Mouse (Mus musculus) neural tube, embryonic 14.5 days (tissue): Measurements from ENCODE around the gene Ehd4. TPM values are rescaled to one million over a fixed set of nuclear protein-coding genes. Genes with fewer than 3 reads are reported as not detected.

Experiments
- ATAC-seq: fragments of 200-750 bp; cut with Nextera tagmentation; 2 replicates; pipeline ENCODE4 v1.8.0; 2017; ENCODE audit warnings: low read depth, mild to moderate bottlenecking, moderate TSS enrichment, moderate library complexity
- H3K27ac ChIP-seq: fragments of 300-500 bp; sonication (generic); 2 replicates; pipeline ENCODE4 v1.5.1; 2014; ENCODE audit warnings: low read depth, mild to moderate bottlenecking, control low read depth, low read length, moderate library complexity, mixed read lengths
- H3K27me3 ChIP-seq: fragments of 300-500 bp; sonication (generic); 2 replicates; pipeline ENCODE4 v1.6.1; 2014; ENCODE audit warnings: low read length; ENCODE audit not compliant: control insufficient read depth, insufficient read depth
- H3K36me3 ChIP-seq: fragments of 300-500 bp; sonication (generic); 2 replicates; pipeline ENCODE4 v1.6.1; 2014; ENCODE audit warnings: low read length, mixed read lengths; ENCODE audit not compliant: control insufficient read depth, insufficient read depth
- H3K4me1 ChIP-seq: fragments of 300-500 bp; sonication (generic); 2 replicates; pipeline ENCODE4 v1.6.1; 2014; ENCODE audit warnings: low read length; ENCODE audit not compliant: control insufficient read depth, insufficient read depth
- H3K4me2 ChIP-seq: fragments of 300-500 bp; sonication (generic); 2 replicates; pipeline ENCODE4 v1.6.1; 2014; ENCODE audit warnings: mild to moderate bottlenecking, low read depth, low read length, control low read depth
- H3K4me3 ChIP-seq: fragments of 300-500 bp; sonication (generic); 2 replicates; pipeline ENCODE4 v1.5.1; 2014; ENCODE audit warnings: low read depth, low read length, control low read depth, mixed read lengths
- H3K9ac ChIP-seq: fragments of 300-500 bp; sonication (generic); replicated peaks from 2 replicates; pipeline ENCODE4 v1.6.1; 2014; ENCODE audit warnings: low read depth, mild to moderate bottlenecking, control low read depth, low read length, mixed read lengths
- H3K9me3 ChIP-seq: fragments of 300-500 bp; sonication (generic); 2 replicates; pipeline ENCODE4 v1.6.1; 2016; ENCODE audit warnings: low read length; ENCODE audit not compliant: control insufficient read depth
- WGBS: fragments of 180-500 bp; shearing (Covaris S2); extraction: QIAGEN DNeasy Blood & Tissue Kit; methylation state at CpG from one replicate; pipeline ENCODE4 v1.1.7; 2014; 5-methylcytosine and 5-hydroxymethylcytosine counted together
- polyA plus RNA-seq: library from polyadenylated mRNA; unstranded; fragments of >200 nt; fragmentation: Nextera tagmentation; extraction: Ambion mirVana; gene quantifications from 2 replicates; pipeline ENCODE4 v1.2.1, GENCODE M21; 2014

Ehd4 gene
- polyA plus RNA-seq, 1 experiment from 2014 or later: 8.2 TPM

DNA sequence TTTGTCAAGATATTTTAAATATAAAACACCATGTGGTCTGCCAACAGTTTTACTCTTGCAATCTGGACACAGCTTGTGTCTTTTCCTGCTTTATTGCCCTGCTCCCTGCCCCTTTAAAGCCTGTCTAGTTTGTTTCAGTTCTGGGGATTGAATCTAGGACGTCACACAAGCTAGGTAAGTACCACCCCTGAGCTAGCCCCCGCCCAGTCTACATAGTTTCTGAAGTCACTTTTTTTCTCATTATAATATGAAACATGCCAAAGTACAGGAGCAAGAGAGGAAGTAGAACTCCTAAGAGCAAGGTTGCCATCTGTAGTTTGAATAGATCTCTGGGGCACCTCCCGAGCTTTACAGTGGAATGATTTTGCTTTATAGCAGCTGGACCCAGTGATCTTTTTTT lies 3.8 kb downstream of the Ehd4 start:
- Histone ChIP-seq H3K27ac (no peak overlapping the region), H3K9me3 (no peaks in the 10 kb centered on the region), H3K9ac (no peak overlapping the region), H3K4me2 (no peak overlapping the region), H3K36me3 (no peaks in the 10 kb centered on the region), H3K4me1 (no peaks in the 10 kb centered on the region), H3K4me3 (no peak overlapping the region), H3K27me3 (0 out of 2 replicates have a peak, but pooled peaks cover 3% of the 10 kb centered on the region)
- 69% methylated on average over 3 of the region's 3 CpGs for WGBS
- ATAC-seq: no peak

- no peak overlapping the region for H3K4me3 ChIP-seq
- 92% methylated on average over 7 of the region's 7 CpGs for WGBS
- no peaks in the 10 kb centered on the region for H3K4me1 ChIP-seq
- no peaks in the 10 kb centered on the region for H3K9me3 ChIP-seq
- H3K27ac ChIP-seq: no peak overlapping the region
- H3K36me3 ChIP-seq: no peaks in the 10 kb centered on the region
- no peak overlapping the region for H3K4me2 ChIP-seq
- 0 out of 2 replicates have a peak, but pooled peaks cover 3% of the 10 kb centered on the region for H3K27me3 ChIP-seq
- no peak overlapping the region for H3K9ac ChIP-seq
- no peak for ATAC-seq
Measured at GRCm38 (mm10) chr2:120149634-120150033, 4.8 kb downstream of the Ehd4 start.

- Histone ChIP-seq H3K27ac (no peak overlapping the region), H3K4me1 (no peaks in the 10 kb centered on the region), H3K9ac (no peak overlapping the region), H3K4me3 (no peak overlapping the region), H3K36me3 (no peaks in the 10 kb centered on the region), H3K9me3 (no peaks in the 10 kb centered on the region), H3K4me2 (no peak overlapping the region), H3K27me3 (no peaks in the 10 kb centered on the region)
- ATAC-seq: no peak
- 90% methylated on average over 3 of the region's 3 CpGs for whole genome bisulfite sequencing
Measured at GRCm38 (mm10) chr2:120147999-120148398, 6.4 kb downstream of the Ehd4 start.

DNA sequence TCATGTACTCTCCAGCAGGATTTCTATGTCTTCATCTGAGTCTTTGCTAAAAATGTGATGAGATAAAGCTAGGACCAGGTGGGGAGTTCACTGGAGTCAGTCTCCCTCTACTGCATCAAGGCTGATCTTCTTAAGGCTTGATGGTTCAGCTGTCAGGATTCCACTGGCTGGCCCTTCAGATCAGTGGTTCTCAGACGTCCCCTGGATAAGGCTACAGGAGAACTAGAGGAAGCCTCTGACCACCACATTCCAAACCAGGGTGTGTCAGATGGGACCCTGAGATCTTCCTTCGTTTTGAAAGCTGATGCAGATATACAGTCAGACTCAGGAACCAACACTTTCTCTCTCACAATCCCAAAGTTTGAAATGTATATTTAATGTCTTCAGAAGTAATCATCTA lies 7.0 kb downstream of the Ehd4 start:
- H3K4me1 ChIP-seq: no peaks in the 10 kb centered on the region
- H3K27ac ChIP-seq: no peak overlapping the region
- no peak overlapping the region for H3K4me2 ChIP-seq
- H3K9me3 ChIP-seq: no peaks in the 10 kb centered on the region
- no peaks in the 10 kb centered on the region for H3K27me3 ChIP-seq
- no peak overlapping the region for H3K4me3 ChIP-seq
- no peak overlapping the region for H3K9ac ChIP-seq
- no peaks in the 10 kb centered on the region for H3K36me3 ChIP-seq
- ATAC-seq: no peak
- WGBS: 64% methylated on average over 2 of the region's 2 CpGs

- no peak overlapping the region for H3K4me2 ChIP-seq
- no peaks in the 10 kb centered on the region for H3K4me1 ChIP-seq
- 78% methylated on average over 2 of the region's 2 CpGs for WGBS
- no peaks in the 10 kb centered on the region for H3K9me3 ChIP-seq
- H3K9ac ChIP-seq: no peak overlapping the region
- H3K27me3 ChIP-seq: no peaks in the 10 kb centered on the region
- no peaks in the 10 kb centered on the region for H3K36me3 ChIP-seq
- ATAC-seq: no peak
- no peak overlapping the region for H3K27ac ChIP-seq
- H3K4me3 ChIP-seq: no peak overlapping the region
Measured at GRCm38 (mm10) chr2:120146543-120146942, 7.9 kb downstream of the Ehd4 start.

GRCm38 (mm10) chr2:120144390-120144789 lies 10.0 kb downstream of the Ehd4 start:
- no peak overlapping the region for H3K4me3 ChIP-seq
- H3K36me3 ChIP-seq: no peaks in the 10 kb centered on the region
- no peaks in the 10 kb centered on the region for H3K4me1 ChIP-seq
- H3K27me3 ChIP-seq: no peaks in the 10 kb centered on the region
- no peak overlapping the region for H3K27ac ChIP-seq
- WGBS: 91% methylated on average over 4 of the region's 4 CpGs
- H3K9ac ChIP-seq: no peak overlapping the region
- no peak for ATAC-seq
- H3K9me3 ChIP-seq: no peaks in the 10 kb centered on the region
- no peak overlapping the region for H3K4me2 ChIP-seq

GRCm38 (mm10) chr2:120142336-120142735 lies 12.1 kb downstream of the Ehd4 start:
- no peaks in the 10 kb centered on the region for H3K36me3 ChIP-seq
- H3K4me2 ChIP-seq: no peak overlapping the region
- H3K4me3 ChIP-seq: no peak overlapping the region
- H3K9ac ChIP-seq: no peak overlapping the region
- no peak for ATAC-seq
- H3K27ac ChIP-seq: no peak overlapping the region
- WGBS: 93% methylated on average over 5 of the region's 5 CpGs
- no peaks in the 10 kb centered on the region for H3K27me3 ChIP-seq
- no peaks in the 10 kb centered on the region for H3K9me3 ChIP-seq
- H3K4me1 ChIP-seq: no peaks in the 10 kb centered on the region

DNA sequence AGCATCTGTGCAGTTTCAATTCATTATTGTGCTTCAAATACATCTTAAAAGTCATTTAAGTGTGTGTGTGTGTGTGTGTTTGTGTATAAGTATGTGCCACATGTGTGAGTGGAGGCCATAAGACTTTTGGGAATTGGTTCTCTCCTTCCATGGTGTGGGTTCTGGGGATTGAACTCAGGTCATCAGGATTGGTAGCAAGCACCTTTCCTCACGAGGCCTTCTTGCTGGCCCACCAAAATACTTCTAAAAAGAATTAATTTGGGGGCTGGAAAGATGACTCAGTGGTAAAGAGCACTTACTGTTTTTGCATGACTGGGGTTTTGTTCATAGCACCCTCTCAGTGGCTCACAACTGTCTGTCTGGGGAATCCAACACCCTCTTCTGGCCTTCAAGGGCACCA lies 12.7 kb downstream of the Ehd4 start:
- no peak overlapping the region for H3K4me3 ChIP-seq
- no peaks in the 10 kb centered on the region for H3K36me3 ChIP-seq
- H3K4me1 ChIP-seq: no peaks in the 10 kb centered on the region
- 86% methylated on average over 1 of the region's 1 CpGs for WGBS
- ATAC-seq: no peak
- no peak overlapping the region for H3K9ac ChIP-seq
- no peak overlapping the region for H3K4me2 ChIP-seq
- H3K27ac ChIP-seq: no peak overlapping the region
- H3K27me3 ChIP-seq: no peaks in the 10 kb centered on the region
- no peaks in the 10 kb centered on the region for H3K9me3 ChIP-seq

GRCm38 (mm10) chr2:120140326-120140725 lies 14.1 kb downstream of the Ehd4 start:
- H3K36me3 ChIP-seq: no peaks in the 10 kb centered on the region
- no peaks in the 10 kb centered on the region for H3K27me3 ChIP-seq
- ATAC-seq: no peak
- no peak overlapping the region for H3K4me3 ChIP-seq
- 90% methylated on average over 5 of the region's 5 CpGs for WGBS
- H3K9ac ChIP-seq: no peak overlapping the region
- no peak overlapping the region for H3K4me2 ChIP-seq
- H3K9me3 ChIP-seq: no peaks in the 10 kb centered on the region
- no peak overlapping the region for H3K27ac ChIP-seq
- H3K4me1 ChIP-seq: no peaks in the 10 kb centered on the region

DNA sequence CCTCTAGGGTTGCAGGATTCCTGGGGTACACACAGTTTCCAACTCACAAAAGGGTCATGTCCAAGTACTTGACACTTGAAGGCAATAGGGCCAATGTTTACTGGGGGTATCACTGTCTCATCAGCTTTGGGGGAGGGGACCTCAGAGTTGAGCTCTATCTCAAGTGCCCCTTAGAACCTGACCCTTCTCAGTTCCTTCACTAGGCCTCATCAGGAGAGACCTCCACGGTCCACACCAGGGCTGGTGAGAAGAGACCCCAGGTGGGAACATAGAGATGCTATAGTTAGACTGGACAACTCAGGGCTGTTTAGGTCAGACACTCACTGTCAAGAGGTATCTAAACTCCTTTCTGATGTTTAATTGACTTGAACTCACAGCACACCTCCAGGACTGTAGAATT lies 15.3 kb downstream of the Ehd4 start:
- H3K4me2 ChIP-seq: no peak overlapping the region
- no peak overlapping the region for H3K9ac ChIP-seq
- H3K27me3 ChIP-seq: no peaks in the 10 kb centered on the region
- no peaks in the 10 kb centered on the region for H3K4me1 ChIP-seq
- H3K9me3 ChIP-seq: no peaks in the 10 kb centered on the region
- H3K36me3 ChIP-seq: no peaks in the 10 kb centered on the region
- no peak overlapping the region for H3K27ac ChIP-seq
- H3K4me3 ChIP-seq: no peak overlapping the region
- no peak for ATAC-seq
- 88% methylated on average over 1 of the region's 1 CpGs for WGBS
